Mouse (Mus musculus): Measurements from ENCODE around the gene Pik3cg.

Pik3cg gene

GRCm38 (mm10) chr12:32143782-32144181 is 64.7 kb downstream of the Pik3cg start:
- DNase-seq (ENCODE audit: low spot score): no peak

- DNase-seq (ENCODE audit: low spot score): no peak
Measured at GRCm38 (mm10) chr12:32143151-32143550, 65.3 kb downstream of the Pik3cg start.

DNA sequence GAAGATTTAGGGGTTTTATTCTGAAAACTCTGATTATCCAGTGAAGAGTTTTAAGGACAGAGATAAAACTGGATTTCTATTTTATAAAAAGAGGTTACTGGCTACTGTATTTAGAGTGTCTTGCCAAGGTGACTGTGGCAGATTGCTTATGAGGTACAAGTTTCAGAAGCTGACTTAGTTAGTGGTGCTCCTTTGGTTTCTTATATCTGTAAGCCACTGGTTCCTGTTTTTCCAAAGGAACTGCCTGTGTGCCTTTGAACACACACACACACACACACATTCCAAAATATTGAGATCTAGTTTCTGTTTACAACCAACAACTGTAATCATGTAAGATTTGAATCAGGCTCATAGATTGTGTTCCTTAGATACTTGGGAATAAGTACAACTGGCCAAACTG is 66.7 kb downstream of the Pik3cg start:
- no peak for DNase-seq (ENCODE audit: low spot score)

DNA sequence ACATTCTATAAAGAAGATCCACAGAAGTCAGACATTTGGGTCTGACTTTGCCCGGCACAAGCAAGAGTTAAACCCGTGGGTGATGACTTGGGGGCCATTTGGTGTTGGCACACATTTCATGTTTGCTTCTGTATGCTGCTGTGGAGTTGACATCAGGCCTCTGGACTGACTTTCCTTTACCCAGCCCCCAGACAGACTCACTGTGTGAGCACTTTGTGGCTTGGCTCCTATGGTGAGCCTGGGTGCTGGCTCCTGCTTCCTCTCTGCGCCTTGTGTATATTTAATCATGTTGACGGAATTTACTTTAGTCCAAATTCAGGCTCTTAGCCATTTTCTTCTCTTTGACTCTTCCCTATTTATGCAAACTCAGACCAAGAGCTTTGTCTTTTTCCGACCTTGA is 69.6 kb downstream of the Pik3cg start:
- DNase-seq (ENCODE audit: low spot score): no peak

DNA sequence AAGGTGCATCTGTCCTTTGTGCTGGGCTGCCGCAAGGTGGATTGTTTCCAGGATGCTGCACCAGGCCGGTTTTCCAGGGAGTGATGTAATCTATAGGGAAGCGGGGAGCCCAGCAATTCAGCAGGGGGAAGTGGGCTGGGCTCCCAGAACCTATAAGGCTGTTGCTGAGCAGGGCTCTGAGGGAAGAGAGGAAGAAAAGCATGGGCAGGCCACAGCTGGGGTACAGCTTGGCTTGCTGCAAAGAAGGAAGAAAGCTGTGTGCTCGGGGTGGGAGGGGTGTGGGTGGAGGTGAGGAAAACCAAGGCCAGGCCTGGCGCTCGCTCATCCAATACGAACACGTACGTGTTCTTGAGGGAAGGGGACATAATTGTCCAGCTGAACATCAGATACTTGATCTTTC is 70.1 kb downstream of the Pik3cg start:
- no peak for DNase-seq (ENCODE audit: low spot score)

DNA sequence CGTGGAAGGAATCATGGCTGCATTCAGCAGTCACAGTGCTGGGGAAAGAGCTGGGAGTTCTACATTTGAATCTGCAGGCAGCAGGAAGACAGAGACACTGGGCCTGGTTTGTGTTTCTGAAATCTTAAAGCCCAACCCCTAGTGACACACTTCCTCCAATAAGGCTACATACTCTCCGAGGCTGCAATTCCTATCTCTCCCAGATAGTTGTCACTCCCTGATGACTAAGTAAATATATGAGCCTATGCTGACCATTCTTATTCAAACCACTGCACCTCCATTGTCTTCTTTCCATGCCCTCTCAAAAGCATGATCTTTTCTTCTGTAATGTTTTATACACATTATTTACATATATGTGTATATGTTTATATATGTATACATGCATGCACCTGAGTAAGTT is 70.9 kb downstream of the Pik3cg start:
- no peak for DNase-seq (ENCODE audit: low spot score)

DNA sequence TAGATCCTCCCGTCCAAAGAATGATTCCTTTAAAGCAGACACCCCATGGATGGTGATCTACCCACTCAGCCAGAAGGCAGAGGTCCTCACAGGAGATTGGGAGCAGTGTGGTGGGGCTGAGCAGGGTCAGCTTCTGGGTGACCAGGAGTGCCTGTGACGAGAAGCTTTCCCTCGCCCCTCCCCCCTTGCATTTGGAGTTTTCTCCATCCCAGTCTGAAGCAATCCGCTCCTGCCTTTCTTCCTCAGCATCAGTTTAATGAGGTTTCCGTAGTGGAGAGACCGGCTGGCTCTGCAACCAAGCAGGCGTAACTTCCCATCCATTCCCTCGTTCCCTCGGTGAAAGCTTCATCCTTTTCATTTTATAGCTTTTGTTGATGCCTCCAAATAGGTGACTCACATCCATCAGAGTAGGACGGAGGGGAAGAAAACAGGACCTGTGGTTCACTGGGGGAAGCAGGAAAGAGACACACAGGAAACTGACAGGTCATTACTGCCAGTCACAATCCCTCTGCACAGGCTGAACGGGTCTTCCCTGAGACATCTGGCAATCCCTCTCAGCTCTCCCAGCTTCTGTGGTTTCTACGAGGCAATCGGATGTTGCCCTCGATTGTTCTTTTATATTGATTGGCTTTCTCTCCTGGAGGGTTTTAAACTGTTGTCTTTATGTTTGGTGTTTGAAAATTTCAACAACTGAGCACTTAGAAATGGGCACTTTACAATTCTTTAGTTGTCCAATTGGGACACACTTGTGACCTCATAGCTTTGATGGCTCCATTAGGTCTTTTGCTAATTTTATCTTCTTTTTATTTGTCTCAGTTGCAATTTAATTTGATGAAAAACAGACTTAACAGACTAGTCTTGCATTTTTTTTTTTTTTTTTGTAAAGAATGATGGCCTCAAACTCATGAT is 80.6 kb downstream of the Pik3cg start:
- no peak for DNase-seq (ENCODE audit: low spot score)

- no peak for DNase-seq (ENCODE audit: low spot score)
Measured at GRCm38 (mm10) chr12:32127158-32127557, 81.3 kb downstream of the Pik3cg start.

DNA sequence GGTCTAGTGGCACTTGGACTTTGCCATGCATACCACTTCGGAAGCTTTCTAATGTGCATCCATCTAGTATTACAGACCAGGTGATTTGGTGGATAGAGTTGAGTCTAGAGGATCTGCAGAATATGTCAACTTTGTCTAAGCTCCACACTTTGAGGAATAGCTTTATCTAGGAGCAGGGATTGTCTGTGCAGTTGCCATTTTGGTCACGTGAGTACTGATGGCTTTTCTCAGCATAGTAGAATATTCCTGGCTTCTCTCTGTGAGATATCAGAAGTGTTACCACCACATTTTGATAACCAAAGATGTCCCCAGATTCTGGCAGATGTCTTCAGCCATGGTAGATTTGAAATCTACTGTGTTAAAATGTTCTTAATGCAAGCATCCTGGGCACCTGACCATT is 84.0 kb downstream of the Pik3cg start:
- DNase-seq (ENCODE audit: low spot score): no peak

GRCm38 (mm10) chr12:32124030-32124429 is 84.4 kb downstream of the Pik3cg start:
- no peak for DNase-seq (ENCODE audit: low spot score)

DNA sequence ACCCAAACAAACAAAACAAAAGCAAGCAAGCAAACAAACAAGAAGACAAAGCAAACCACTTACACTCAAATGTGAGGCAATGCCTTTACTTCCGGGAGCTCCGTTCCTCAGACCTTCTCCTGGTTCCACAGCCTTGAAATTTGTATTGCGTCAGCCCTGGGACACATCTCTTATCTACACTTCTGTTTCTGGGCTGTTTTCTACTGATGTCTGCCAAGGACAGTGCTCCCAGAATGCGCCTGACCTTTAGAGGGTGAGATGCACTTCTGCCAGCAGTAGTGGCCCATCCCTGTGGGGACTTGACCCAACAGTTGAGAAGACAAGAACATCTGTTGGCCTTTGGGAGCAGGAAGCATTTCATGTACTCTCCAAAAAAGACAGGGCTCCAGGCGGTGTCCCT is 84.9 kb downstream of the Pik3cg start:
- DNase-seq (ENCODE audit: low spot score): peak; percentile 16
